Mouse (Mus musculus): Measurements from ENCODE around the gene Muc4.

The Muc4 gene

GRCm38 (mm10) chr16:32807408-32808185 is 71.9 kb downstream of the Muc4 start:
- no peak for DNase-seq

- no peak for DNase-seq
Observed at GRCm38 (mm10) chr16:32810321-32810720, 74.6 kb downstream of the Muc4 start, which contains the start of gene Smbd1. TSS of gene Smbd1 (minus strand) at chr16:32810477.

- DNase-seq, result peak; percentile 66
Observed at GRCm38 (mm10) chr16:32812888-32813361, 77.2 kb downstream of the Muc4 start.

- DNase-seq, result no peak
Observed at GRCm38 (mm10) chr16:32813362-32813761, 77.7 kb downstream of the Muc4 start.

- DNase-seq, result no peak
Observed at GRCm38 (mm10) chr16:32813771-32814170, 78.1 kb downstream of the Muc4 start.

- DNase-seq, result peak; percentile 41
Observed at GRCm38 (mm10) chr16:32814539-32814938, 78.9 kb downstream of the Muc4 start.

- DNase-seq, result no peak
Observed at GRCm38 (mm10) chr16:32815160-32815605, 79.5 kb downstream of the Muc4 start.

- no peak for DNase-seq
Observed at GRCm38 (mm10) chr16:32818036-32818435, 82.3 kb downstream of the Muc4 start.

- no peak for DNase-seq
Observed at GRCm38 (mm10) chr16:32818441-32818840, 82.8 kb downstream of the Muc4 start.

GRCm38 (mm10) chr16:32821772-32822449 is 86.2 kb downstream of the Muc4 start:
- no peak for DNase-seq

- no peak for DNase-seq
Observed at GRCm38 (mm10) chr16:32822450-32822827, 86.8 kb downstream of the Muc4 start.

- DNase-seq, result no peak
Observed at GRCm38 (mm10) chr16:32822881-32823280, 87.2 kb downstream of the Muc4 start.

- no peak for DNase-seq
Observed at GRCm38 (mm10) chr16:32823487-32823886, 87.8 kb downstream of the Muc4 start.

GRCm38 (mm10) chr16:32824061-32824460 is 88.4 kb downstream of the Muc4 start:
- no peak for DNase-seq

GRCm38 (mm10) chr16:32825380-32825779 is 89.7 kb downstream of the Muc4 start:
- DNase-seq, result no peak

- DNase-seq, result no peak
Observed at GRCm38 (mm10) chr16:32826521-32826920, 90.8 kb downstream of the Muc4 start.

GRCm38 (mm10) chr16:32829104-32829503 is 93.4 kb downstream of the Muc4 start:
- DNase-seq, result no peak

- DNase-seq, result no peak
Observed at GRCm38 (mm10) chr16:32831501-32831900, 95.8 kb downstream of the Muc4 start.

Data from cerebellum, adult 9-11 months (tissue).